Mouse (Mus musculus) frontal cortex, adult (tissue): ENCODE results near the gene Tpd52l2.
A peak's percentile ranks its signal among the peaks of the same experiment; 100 is the strongest.
"Not testable (repeated sequence)": the region's sequence is repeated elsewhere in the genome, so short reads cannot be mapped to it uniquely, and the experiment has no call there.

Experiments
- ATAC-seq: cut with Nextera tagmentation; 2 replicates; pipeline ENCODE4 v1.9.2; 2017; ENCODE audit warnings: mild to moderate bottlenecking, moderate library complexity, mixed read lengths; ENCODE audit not compliant: low TSS enrichment

Tpd52l2 gene

DNA sequence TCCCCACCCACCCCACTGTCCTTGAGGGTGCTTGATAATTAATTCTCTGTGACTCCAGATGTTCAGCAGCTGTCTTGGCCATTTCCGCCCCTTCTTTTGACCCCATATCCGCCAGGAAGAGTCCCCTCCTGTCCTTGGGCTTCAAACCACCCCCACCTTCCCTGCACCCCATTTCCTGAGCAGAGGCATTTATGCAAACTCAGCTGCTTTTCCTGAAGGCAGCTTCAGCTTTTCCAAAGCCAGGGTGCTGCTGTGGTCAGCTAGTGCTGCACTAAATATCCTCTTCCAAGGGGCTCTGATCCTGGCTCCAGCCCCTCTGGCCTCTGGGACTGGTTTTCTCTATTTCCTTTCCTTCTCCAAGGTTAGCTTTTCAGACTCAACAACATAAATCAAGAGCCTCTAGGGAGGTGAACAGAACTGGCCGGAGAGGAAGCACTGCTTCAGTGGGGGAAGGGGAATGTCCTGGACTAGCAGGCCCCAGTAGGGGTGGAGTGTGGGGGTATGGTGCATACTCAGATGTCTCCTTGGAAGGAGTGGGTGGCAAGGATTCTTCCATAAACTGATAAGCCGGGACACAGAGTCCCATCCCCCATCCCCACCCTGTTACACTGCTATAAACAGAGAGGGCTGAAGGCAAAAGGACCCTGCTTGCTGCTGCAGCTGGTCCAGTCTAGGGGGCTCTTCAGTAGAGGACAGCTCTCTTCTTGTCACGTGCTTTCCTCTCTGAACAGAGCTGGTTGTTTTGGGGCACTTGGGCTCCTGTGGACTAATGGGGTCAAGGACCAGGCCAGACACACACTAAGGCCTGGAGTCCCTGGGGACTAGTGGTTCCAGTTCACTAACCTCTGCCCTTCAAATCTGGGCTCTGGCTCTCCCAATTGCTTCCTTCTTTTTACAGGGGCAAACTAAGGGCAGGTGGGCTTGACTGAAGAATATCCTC is 9.3 kb upstream of the Tpd52l2 start:
- no peak for ATAC-seq

DNA sequence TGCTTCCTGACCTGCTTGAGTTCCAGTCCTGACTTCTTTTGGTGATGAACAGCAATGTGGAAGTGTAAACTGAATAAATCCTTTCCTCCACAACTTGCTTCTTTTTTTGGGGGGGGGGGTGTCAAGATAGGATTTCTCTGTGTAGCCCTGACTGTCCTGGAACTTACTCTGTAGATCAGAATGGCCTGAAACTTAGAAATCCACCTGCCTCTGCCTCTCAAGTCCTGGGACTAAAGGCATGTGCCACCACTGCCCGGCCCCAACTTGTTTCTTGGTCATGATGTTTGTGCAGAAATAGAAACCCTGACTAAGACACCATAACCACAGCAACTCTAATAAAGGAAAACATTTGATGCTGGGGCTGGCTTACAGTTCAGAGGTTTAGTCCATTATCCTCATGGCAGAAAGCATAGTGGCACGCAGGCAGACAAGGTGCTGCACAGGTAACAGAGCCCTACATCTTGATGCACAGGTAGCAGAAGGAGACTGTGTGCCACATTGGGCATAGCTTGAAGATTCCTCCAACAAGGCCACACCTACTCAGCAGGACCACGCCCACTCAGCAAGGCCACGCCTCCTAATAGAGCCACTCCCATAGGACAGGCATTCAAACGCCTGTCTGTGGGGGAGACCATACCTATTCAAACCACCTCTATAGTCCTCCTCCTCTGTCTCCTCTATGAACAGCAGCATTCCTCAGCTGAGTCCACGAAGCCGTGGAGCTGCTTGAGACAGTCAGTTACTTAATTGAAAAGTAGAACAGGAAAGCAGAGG is 5.3 kb upstream of the Tpd52l2 start:
- no peak for ATAC-seq

DNA sequence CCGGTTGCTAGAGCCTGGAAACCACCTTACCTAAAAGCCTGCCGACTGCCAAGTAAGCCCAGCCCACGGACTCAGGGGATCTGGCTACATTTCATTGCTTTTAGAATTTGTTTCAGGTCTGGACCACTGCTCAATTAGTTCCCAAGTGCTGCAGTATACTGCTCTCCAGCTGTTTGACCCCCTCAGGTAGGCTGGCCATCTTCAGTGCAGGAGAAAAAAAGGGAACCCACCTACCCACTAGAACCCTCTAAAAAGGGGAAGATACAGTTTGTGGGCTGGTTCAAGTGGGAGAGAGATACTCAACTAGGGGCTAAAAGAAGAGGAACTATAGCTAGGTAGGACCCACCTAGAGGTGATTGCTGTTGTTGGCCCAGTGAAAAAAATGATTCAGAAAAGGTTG is 4.7 kb upstream of the Tpd52l2 start:
- no peak for ATAC-seq

DNA sequence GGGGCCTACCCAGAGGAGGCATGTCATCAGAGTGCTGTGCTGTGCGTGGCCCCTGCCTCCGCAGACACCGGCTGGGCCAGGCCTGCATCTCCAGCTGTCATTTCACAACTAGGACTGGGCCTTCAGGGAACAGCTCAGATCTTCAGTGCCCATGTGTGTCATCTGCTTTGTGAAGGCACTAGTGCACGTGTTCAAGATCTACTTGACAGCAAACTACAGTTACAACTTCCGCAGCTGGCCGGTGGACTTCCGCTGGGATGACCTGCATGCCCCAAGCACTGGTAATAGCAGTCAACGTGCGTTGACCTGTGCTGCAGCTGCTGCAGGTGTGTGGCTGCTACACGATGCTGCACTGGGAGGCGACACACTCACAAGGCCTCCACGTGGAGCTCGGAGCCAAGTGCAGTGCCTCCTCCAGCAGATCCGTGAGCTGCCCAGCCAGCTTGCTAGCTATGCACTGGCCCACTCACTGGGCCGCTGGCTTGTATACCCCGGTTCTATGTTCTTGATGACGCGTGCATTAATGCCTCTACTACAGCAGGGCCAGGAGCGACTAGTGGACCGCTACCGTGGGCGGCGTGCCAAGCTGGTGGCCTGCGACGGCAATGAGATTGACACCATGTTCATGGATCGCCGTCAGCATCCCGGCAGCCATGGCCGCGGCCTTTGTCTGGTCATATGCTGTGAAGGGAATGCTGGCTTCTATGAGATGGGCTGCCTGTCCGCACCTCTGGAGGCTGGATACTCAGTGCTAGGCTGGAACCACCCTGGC is 3.6 kb upstream of the Tpd52l2 start, which contains the start of gene Abhd16b:
Gene Abhd16b, plus strand, starts transcription at position 51 of the 772 bp plus-strand sequence.
- ATAC-seq = no peak

DNA sequence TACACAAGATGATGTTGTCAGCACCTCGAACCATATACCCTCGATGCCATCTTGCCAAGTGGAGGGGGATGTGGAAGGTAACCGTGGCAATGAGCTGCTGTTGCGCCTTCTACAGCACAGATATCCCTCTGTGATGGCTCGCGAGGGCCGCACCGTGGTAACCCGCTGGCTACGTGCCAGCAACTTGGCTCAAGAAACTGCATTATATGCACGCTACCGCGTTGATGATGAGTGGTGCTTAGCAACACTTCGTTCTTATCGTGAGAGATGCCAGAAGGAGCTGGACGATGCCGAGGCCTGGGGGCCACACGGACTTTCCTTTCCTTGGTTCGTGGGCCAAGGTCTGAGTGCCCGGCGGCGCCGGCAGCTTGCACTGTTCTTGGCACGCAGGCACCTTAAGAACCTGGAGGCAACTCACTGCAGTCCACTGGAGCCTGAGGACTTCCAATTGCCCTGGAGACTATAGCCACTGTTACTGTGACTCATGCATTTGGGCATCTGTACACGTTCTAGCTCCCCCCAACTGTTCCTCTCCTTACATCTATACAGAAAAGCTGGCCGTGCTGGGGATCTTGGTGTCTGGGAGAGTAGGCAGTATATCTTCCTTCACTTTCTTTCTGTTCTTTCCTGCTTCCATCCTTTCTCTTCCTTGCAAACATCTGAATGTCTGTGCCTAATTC is 2.5 kb upstream of the Tpd52l2 start:
- ATAC-seq = no peak

DNA sequence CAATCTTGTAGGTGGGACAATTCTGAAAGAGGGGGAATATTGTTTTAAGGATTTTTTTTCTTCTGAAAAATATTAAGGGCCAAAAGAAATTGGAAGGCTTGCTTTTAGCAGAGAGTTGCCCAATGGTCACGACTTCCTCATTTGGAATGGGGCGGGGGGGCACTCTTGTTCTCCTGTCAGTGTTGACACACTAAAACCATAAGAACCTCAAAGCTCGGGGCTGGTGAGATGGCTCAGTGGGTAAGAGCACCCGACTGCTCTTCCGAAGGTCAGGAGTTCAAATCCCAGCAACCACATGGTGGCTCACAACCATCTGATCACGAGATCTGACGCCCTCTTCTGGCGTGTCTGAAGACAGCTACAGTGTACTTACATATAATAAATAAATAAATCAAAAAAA is 1.1 kb upstream of the Tpd52l2 start:
- ATAC-seq = not testable (repeated sequence)

DNA sequence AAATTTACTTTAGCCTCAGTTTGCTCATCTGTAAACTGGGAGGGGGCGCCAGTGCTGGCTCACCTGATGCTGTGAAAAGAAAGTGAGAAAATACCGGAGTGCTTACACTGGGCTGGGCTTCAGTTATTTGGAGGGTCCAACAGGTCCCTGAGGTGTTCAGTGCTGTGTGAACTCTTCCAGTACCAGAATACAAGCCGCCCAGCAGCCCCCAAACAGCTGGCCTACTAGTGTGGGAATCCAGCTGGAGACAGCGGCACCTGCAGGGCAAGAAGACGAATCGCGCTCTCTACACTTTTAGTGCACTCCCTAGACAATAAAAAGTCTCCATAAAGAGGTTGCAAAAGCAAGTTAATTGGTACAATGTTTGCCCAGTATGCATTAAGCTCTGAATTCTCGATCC is 661 bp upstream of the Tpd52l2 start:
- peak; percentile 53; the same call in 1 of the 2 replicates for ATAC-seq

DNA sequence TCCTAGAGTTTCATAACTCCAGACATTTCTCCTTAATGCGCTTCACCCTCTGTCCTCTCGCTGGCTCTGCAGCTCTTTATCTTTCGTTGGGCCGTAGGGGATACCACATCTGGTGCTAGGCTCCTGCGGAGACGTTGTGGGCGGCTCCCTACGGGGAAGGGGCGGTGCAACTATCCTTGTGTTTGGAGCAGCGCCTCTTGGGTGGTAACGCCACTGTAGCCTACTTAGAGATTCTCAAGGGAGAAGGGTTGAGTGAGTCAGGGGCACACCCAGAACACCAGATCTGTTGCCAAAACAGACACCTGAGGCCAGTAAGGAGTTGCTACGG is 570 bp downstream of the Tpd52l2 start:
- peak; percentile 62 for ATAC-seq

DNA sequence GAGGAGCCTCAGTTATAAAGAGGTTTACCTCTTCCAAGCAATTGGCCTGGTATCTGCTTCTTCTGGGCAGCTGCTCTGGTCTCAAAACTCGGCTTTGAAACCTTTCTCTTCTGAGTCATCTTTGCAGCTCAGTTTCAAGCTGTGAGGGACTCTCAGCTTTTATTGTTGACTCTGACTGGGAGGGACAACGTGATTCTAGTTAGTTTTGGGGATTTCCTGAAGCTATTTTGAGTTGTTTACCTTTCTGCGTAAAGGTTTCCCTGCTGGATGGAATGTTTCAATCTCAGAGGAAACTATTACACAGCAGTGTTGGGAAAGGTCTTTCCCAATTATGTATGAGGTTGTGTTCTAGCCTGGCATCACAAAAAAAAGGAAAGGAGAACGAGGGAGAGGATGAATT is 1.7 kb downstream of the Tpd52l2 start:
- ATAC-seq = no peak

DNA sequence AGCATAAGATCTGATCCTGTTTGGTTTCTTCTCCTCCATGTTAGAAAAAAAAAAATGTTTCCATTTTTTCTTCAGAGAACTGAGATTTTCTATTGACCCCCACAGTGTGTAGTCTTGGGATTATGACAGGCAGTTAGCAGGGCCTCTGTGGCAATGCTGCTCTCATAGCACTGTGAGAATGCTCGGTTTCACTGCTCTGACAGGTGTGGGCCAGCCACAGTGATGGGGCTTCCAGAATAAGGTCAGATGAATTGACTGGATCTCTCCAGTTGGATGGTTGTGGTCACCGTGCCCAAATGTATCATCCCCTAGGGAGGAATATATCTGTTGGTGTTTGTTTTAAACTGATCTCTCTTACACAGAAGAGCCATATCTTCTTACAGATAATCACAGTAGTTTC is 12.2 kb downstream of the Tpd52l2 start:
- ATAC-seq = no peak

DNA sequence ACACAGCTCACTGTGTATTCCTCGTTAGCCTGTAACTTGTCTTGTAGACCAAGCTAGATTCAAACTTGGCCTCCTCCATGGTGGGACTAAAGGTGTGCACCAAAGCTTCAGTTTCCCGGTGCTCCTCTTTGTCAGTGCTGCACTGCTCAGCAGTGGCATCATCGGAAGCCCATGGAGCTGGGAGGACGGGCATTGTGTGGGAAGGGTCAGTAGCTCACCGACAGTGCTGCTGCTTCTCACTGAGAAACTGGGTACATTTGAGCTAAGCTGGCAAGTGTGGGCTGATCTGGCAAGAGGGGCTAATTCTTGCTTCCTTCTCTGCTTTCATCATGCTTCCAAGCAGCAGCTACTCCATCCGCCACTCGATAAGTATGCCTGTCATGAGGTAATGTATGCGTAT is 14.3 kb downstream of the Tpd52l2 start:
- ATAC-seq = no peak

DNA sequence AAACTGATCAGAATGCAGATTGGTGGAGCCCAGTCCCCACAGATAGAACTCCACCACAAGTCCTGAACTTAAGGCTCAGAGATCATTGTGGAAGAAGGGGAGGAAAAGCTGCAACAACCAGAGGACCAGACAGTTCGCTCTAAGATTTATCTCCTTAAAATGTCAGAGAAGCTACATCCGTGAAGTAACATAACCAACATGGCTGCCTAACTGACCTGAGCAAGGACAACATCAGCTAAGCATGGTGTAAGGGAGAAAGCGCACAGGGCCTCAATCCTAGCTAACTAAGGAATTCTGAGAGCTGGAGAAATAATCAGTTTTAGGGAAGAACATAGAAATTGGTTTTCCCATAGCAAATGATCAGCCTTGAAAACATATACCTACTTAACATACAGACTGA is 22.3 kb downstream of the Tpd52l2 start:
- ATAC-seq = no peak

DNA sequence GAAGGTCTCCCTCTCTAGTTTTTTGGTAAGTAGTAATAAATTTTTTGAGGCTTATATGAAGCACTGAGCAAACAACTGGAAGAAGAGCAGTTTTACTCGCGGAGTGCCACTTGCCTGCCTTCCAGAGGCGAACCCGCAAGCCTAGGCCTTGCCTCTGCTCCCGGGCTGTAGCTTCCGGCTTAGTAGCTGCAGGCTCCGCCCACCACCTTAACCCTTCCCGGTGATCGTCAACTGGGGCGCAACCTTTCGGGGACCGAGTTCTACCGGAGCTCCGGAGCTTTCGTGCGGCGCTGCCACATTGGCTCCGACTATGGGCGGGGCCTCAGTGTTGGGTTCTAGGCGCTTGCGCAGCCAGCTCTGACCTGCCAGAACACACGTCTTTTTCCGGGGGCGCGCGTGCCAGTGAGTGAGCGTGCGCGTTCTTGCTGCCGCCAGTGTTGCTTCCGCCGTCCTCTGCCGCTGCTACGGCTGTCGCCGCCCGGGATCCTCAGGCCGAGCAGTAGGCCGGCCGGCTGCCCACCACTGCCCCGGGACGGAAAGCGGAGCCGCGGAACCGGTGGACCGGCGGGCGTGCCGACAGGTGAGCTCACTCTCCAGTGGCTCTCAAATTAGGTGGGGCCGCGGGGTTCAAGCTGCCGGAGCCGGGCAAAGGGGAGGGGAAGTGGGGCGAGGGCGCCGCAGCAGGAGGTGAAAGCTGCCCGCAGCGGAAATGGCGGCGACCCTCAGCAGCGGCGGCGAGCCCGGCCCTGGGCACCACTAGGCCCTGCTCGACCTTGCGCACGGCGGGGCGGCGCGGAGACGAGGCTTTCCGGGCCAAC is 23.4 kb downstream of the Tpd52l2 start, which contains the start of gene Dnajc5:
Gene Dnajc5, plus strand, starts transcription at position 368 of the 818 bp plus-strand sequence.
- ATAC-seq = peak; percentile 96

DNA sequence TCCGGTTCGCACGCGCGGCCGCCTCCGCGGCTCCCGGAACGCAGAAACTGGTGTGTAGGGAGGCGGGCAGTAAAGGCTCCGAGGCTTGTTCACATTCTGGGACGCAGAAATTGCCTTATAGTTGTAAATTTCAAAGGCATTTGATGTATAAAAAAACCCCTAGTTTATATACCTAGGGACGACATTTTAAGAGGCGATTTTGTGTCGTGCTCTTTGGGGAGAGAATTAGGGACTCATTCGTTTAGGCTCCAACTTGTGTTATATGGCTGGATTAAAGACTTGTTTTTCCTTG is 23.9 kb downstream of the Tpd52l2 start:
- no peak for ATAC-seq

DNA sequence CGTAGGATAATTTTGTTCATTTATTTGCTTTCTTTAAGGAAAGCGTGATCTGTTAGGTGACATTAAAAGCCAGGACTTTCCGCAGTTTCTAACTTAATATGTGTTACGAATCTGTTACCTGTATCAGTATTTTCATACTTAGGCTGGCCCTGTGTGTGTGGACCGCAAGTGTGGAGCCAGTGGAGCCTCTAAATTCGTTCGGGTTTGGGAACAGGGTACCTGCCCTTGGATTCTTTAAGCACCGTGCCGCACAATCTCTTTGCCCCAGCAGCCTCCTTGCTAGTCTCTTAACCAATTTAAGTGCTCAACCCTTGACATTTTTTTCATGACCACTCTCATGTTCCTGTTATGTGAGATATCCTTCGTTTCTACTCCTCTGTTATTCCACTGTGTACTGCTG is 24.5 kb downstream of the Tpd52l2 start:
- no peak for ATAC-seq

DNA sequence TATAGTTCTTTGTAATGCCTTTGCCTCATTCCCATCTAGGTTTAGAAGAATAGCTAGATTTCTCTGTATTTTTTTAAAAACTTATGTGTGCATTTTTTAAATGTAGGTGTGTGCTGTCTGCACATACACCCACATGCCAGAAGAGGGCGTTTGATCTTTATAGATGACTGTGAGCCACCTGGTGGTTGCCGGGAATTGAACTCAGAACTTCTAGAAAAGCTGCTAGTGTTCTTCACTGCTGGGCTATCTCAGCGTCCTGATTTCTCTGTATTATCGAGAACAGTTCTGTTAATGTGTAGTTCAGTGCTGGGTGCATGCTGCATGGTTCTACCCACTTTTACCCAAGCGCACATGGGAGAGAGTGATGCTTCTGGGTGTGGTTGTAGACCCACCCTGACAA is 25.9 kb downstream of the Tpd52l2 start:
- no peak for ATAC-seq

DNA sequence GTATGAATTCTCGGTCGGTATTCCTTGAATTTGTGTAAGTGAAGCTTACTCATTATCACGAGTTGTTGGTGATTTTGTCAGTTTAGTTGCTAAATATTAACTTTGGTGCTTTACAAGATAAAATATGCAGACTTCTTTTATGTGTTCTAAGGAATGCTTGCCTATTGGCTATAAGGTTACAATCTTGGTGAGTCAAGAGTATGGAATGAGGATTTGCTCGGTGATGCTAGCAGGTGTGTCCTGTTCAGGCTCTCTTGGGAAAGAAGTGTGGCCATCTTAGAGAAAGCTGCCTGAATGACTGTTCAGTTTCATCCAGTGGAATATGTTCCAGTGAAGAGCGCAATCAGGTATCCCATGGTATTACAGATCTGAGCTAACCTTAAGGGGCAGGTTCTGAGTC is 28.6 kb downstream of the Tpd52l2 start:
- ATAC-seq = no peak

DNA sequence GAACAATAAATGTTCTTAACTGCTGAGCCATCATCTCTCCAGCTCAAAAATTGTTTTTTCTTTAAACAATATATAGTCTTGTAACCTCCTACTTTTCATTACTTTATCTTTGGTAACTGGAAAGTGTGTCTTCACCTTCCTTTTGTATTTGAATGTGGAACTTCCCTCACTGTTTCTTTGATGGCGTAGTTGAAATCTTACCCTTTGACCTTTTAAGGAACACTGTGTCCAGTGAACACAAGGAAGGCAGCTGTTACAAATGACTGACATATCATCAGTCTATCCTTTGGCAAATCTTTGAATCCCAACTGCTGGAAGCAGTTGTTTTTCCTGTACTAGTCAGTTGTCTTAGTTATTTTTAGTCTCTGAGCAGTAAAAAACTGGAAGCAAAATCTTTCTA is 32.1 kb downstream of the Tpd52l2 start:
- ATAC-seq = no peak

DNA sequence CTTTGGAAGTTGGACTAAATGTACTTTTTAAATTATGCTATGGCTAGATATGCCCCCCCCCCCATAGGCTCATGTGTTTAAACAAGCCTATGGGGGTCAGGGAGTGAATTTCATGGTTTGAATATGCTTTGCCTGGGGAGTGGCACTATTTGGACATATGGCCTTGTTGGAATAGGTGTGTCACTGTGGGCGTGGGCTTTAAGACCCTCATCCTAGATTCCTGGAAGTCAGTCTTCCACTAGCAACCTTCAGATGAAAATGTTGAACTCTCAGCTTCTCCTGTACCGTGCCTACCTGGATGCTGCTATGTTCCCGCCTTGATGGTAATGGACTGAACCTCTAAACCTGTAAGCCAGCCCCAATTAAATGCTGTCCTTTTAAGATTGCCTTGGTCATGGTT is 35.6 kb downstream of the Tpd52l2 start:
- no peak for ATAC-seq

DNA sequence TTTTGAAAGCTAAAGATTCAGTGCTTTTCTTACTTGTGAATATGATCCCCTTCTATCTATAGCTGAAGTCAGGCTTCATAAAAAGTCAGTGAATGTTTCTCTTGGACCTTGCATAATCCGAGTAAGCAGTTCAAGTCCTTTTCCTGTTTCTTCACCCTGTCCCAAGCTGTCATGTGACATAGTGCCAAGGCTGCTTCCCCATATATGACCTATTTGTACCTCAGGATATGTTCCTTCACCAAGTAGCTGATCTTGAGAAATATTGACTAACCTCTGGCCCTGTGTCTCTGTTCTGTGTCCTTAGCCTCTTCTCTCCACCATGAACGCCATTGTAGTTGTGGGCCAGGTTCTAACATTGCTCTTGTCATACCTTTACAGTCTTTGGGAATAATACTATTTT is 39.5 kb downstream of the Tpd52l2 start:
- ATAC-seq = no peak

DNA sequence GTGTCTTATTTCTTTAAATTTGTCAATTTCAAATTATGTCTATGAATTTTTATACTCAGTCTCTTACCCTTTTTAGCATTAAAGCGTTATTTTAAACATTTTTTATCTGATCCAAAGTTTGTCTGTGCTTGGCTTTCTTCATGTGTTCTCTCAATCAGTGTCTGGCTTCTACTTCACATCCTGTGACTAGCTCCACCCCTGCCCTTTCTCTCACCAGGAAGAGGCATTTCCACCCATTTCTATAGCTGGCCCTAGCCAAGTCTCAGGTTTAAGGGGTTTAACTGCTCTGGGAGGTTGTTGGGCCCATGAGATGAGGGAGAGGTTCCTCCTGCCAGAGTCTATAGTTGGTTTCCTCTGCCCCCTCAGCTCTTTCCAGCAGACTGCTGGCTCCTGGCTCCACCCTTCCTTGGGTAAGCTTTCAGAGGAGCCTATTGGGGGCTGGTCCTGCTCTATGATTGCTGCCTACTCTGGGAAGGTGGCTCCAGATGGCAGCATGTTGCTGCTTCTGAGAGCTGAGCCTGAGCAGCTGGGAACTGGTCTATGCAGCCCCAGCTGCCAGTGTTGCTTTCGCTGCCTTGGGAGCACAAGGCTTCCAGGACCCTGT is 40.6 kb downstream of the Tpd52l2 start:
- ATAC-seq = peak; percentile 99
